Mouse (Mus musculus) cerebellum, adult 8-10 months (tissue): Measurements from ENCODE around the gene Glycam1.

Experiments
- DNase-seq: peaks from one replicate; pipeline ENCODE4 v3.0.0; 2022

Gene Glycam1

DNA sequence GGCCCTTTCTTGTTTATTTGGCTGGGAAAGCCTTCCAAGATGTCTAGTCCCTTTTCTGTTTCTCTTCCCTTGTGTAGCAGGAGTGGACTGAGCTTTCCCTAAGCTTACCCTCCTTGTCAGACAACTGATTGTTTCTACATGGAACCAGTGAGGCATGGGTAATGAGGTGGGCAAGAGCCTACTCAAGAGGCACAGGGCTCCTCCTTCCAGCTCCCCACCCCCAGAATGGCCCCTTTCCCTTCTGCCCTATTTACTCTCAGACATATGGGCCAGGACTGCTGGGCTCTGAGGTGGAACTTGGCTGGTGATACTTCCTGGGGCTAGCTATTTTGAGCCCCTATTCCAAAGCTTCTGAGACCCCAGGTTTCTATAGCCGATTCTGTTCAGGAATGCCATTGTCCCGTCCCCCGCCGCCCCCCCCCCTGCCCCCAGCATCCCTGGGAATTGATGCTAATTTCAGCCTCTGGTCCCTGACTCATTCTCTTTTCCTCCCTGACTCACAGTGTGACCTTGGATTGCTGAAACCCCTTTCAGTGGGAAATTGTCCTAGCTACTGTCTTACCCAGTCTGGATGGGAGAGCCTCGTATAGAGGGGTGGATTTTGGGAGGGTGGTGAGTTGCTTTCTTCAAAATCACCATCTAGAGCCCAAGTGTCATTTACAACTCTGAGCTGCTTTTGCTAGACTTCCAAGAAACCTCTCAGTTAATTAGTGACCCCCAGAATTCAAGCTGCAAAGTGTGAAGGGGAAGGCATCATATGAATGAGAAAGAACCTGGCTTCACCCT lies 46.1 kb downstream of the Glycam1 start:
- DNase-seq = no peak

DNA sequence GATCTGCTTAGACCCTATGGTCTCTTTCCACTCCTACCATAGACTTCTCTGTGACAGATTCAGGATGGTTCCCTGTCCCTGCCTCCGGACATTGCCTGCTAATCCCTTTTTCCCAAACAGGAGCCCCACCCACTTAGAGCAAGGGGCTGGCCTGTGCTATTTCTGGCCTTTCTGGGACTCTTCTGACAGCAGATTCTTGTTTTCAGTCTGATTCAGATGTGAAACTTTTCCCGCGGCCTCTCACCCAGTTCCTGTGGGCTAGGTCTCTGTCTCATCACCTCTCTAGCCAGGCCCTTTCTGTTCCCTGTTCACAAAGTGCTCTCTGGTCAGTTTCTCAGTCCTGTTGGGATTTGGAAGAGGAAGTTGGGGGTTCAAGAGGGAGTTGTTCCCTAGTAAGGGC lies 50.0 kb downstream of the Glycam1 start:
- DNase-seq = no peak

DNA sequence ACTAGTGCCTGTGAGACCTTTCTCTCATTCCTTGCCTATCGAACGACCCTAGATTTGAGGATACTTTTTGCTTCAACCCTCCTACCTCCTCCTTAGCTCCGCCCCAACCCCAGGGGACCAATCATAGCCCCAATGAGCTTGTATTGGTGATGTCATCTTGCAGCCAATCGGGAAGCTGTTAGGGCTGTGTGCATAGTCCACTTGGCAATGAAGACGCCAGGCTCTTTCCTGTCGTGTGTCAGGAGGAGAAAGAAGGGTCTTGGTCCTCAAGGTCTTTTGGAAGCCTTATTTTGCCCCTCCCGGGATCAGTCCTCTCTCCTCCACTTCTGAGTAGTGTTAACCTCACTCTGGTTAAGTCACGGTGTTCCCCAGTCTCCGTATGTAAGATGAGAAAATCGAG lies 50.8 kb downstream of the Glycam1 start:
- peak; percentile 75 for DNase-seq

- peak; percentile 26 for DNase-seq
Observed at GRCm38 (mm10) chr15:103513621-103514031, 51.3 kb downstream of the Glycam1 start.
